Mouse (Mus musculus) layer of hippocampus, adult 9-11 months (tissue): Measurements from ENCODE around the gene Plcd3.

Source experiments
- DNase-seq: peaks from one replicate; pipeline ENCODE4 v3.0.0; 2022

Gene Plcd3

GRCm38 (mm10) chr11:103101481-103101865 lies at the start of gene Plcd3, which contains the start of gene Acbd4:
Plcd3 (minus strand) TSS chr11:103101658.
Acbd4 (plus strand) TSS chr11:103101682.
- peak; percentile 68 for DNase-seq

- no peak for DNase-seq
Observed at GRCm38 (mm10) chr11:103149771-103150170, 48.3 kb upstream of the Plcd3 start.

- DNase-seq: no peak
Observed at GRCm38 (mm10) chr11:103147766-103148165, 46.3 kb upstream of the Plcd3 start.

GRCm38 (mm10) chr11:103146386-103146785 lies 44.9 kb upstream of the Plcd3 start:
- DNase-seq: no peak

GRCm38 (mm10) chr11:103144309-103145285 lies 43.1 kb upstream of the Plcd3 start:
- no peak for DNase-seq

- DNase-seq: peak; percentile 95
Observed at GRCm38 (mm10) chr11:103142441-103143182, 41.2 kb upstream of the Plcd3 start.

GRCm38 (mm10) chr11:103141944-103142255 lies 40.4 kb upstream of the Plcd3 start:
- DNase-seq: no peak

- DNase-seq: no peak
Observed at GRCm38 (mm10) chr11:103141101-103141943, 39.9 kb upstream of the Plcd3 start.

- no peak for DNase-seq
Observed at GRCm38 (mm10) chr11:103140763-103141100, 39.3 kb upstream of the Plcd3 start.

GRCm38 (mm10) chr11:103139951-103140762 lies 38.7 kb upstream of the Plcd3 start:
- DNase-seq: no peak

- DNase-seq: no peak
Observed at GRCm38 (mm10) chr11:103136039-103136577, 34.6 kb upstream of the Plcd3 start.

- no peak for DNase-seq
Observed at GRCm38 (mm10) chr11:103134221-103134620, 32.8 kb upstream of the Plcd3 start.

- DNase-seq: no peak
Observed at GRCm38 (mm10) chr11:103133456-103134185, 32.2 kb upstream of the Plcd3 start.

- DNase-seq: peak; percentile 100
Observed at GRCm38 (mm10) chr11:103132576-103133455, 31.4 kb upstream of the Plcd3 start.

- DNase-seq: no peak
Observed at GRCm38 (mm10) chr11:103131701-103132575, 30.5 kb upstream of the Plcd3 start, which contains the start of gene Hexim2. Hexim2 (plus strand) TSS chr11:103132429.

- no peak for DNase-seq
Observed at GRCm38 (mm10) chr11:103120315-103120714, 18.9 kb upstream of the Plcd3 start.

GRCm38 (mm10) chr11:103119609-103120008 lies 18.2 kb upstream of the Plcd3 start:
- DNase-seq: no peak

GRCm38 (mm10) chr11:103118866-103119265 lies 17.4 kb upstream of the Plcd3 start:
- no peak for DNase-seq

GRCm38 (mm10) chr11:103117591-103118009 lies 16.1 kb upstream of the Plcd3 start:
- DNase-seq: no peak
